Comparison of ENCODE assay signal across 9 mouse cellular contexts in genomic region chr6:128168785-128169679, GRCm38 (mm10). TPM values are rescaled to one million over a fixed set of nuclear protein-coding genes. Genes with fewer than 3 reads are reported as not detected.
DNase-seq lines count a peak whose midpoint lies in the region; ATAC-seq and TF ChIP-seq lines count a peak whose summit lies in the region.
"Had no signal": no experiment of that assay in that cellular context is flagged by ENCODE, and none has a peak within 500 bp of the region (broad histone marks: within the 10 kb centered on the region; RNA-seq: fewer than 3 reads in every experiment).

No protein-coding gene starts in this region.

- H3K4me2 ChIP-seq in embryonic facial prominence, embryonic 11.5 days (ENCODE audit: low read depth, low read length): no peak overlapping the region
- H3K4me2 ChIP-seq in lung, postnatal 0 days (replicated peaks; ENCODE audit: low read depth, low read length): no peak overlapping the region
- H3K4me2 ChIP-seq: neural tube, embryonic 13.5 days had no signal

- TF ChIP-seq CTCF in lung, postnatal 0 days (IDR thresholded peaks at IDR 0.05): peak; percentile 57

- H3K4me3 ChIP-seq in embryonic facial prominence, embryonic 11.5 days (ENCODE audit: low read depth, low read length): no peak overlapping the region
- no peak overlapping the region for H3K4me3 ChIP-seq in lung, postnatal 0 days (ENCODE audit: low read depth, low read length)
- H3K4me3 ChIP-seq: neural tube, embryonic 13.5 days had no signal

- intact Hi-C loops in heart, postnatal 25 days (cut with DNase I): loop anchor here (5.0 kb wide), 1 partner anchor 197 kb away; no protein-coding TSS in a partner anchor

- WGBS in embryonic facial prominence, embryonic 11.5 days: 62% methylated on average over 6 of the region's 6 CpGs
- 34% methylated on average over 6 of the region's 6 CpGs for WGBS in lung, postnatal 0 days

- no peaks in the 10 kb centered on the region for H3K9me3 ChIP-seq in embryonic facial prominence, embryonic 11.5 days (replicated peaks; ENCODE audit: control insufficient read depth, low read length)
- no peaks in the 10 kb centered on the region for H3K9me3 ChIP-seq in lung, postnatal 0 days (ENCODE audit: low read length)
- H3K9me3 ChIP-seq: neural tube, embryonic 13.5 days had no signal

- no peaks in the 10 kb centered on the region for H3K36me3 ChIP-seq in embryonic facial prominence, embryonic 11.5 days (replicated peaks; ENCODE audit: control insufficient read depth, insufficient read depth, low read depth, low read length)
- no peaks in the 10 kb centered on the region for H3K36me3 ChIP-seq in lung, postnatal 0 days (ENCODE audit: insufficient read depth, low read length)
- H3K36me3 ChIP-seq: neural tube, embryonic 13.5 days had no signal

- H3K9ac ChIP-seq in embryonic facial prominence, embryonic 11.5 days (replicated peaks; ENCODE audit: low read length): no peak overlapping the region
- H3K9ac ChIP-seq in lung, postnatal 0 days (replicated peaks; ENCODE audit: low read depth): no peak overlapping the region
- H3K9ac ChIP-seq: neural tube, embryonic 13.5 days had no signal

- H3K27me3 ChIP-seq in embryonic facial prominence, embryonic 11.5 days (ENCODE audit: control insufficient read depth, insufficient read depth, low read length): no peaks in the 10 kb centered on the region
- no peaks in the 10 kb centered on the region for H3K27me3 ChIP-seq in lung, postnatal 0 days (replicated peaks; ENCODE audit: insufficient read depth, low read length)
- H3K27me3 ChIP-seq: neural tube, embryonic 13.5 days had no signal

- no peak overlapping the region for H3K27ac ChIP-seq in embryonic facial prominence, embryonic 11.5 days (replicated peaks; ENCODE audit: low read depth, low read length)
- no peak overlapping the region for H3K27ac ChIP-seq in lung, postnatal 0 days (ENCODE audit: low read length)
- H3K27ac ChIP-seq: neural tube, embryonic 13.5 days had no signal

- ATAC-seq in embryonic facial prominence, embryonic 11.5 days (replicated peaks; ENCODE audit: insufficient number of reproducible peaks, low FRiP score, low TSS enrichment, low read depth): no peak
- ATAC-seq in lung, postnatal 0 days: peak; percentile 81

- TF ChIP-seq EP300 in lung, postnatal 0 days (IDR thresholded peaks at IDR 0.05): peak; percentile 71

- H3K4me1 ChIP-seq in embryonic facial prominence, embryonic 11.5 days (ENCODE audit: control insufficient read depth, insufficient read depth, low read length): no peaks in the 10 kb centered on the region; the same call in 1 of the 2 replicates
- no peaks in the 10 kb centered on the region for H3K4me1 ChIP-seq in lung, postnatal 0 days (ENCODE audit: insufficient read depth, low read depth, low read length)
- H3K4me1 ChIP-seq: neural tube, embryonic 13.5 days had no signal

- peak; percentile 42 for DNase-seq in heart, adult 8-10 months (ENCODE audit: low spot score)
- no peak for DNase-seq in heart, postnatal 25 days (ENCODE audit: low spot score)
- peak; percentile 49 for DNase-seq in testis, postnatal 10 days (ENCODE audit: low spot score)
- DNase-seq in testis, postnatal 14 days (ENCODE audit: low spot score): no peak
- peak; percentile 60 for DNase-seq in embryonic facial prominence, embryonic 11.5 days (ENCODE audit: low spot score)
- DNase-seq in lung, postnatal 0 days (ENCODE audit: low spot score): peak; percentile 38
- no peak for DNase-seq in spleen, postnatal 4 days (ENCODE audit: low spot score in 2 of 2)
- no peak for DNase-seq in spleen, postnatal 36 days (ENCODE audit: low spot score in 2 of 2)

RNA-seq across cellular contexts. Expression of gene Tspan9, which starts 25.6 kb away (rescaled TPM):
- 100 to 1,000 TPM in 2 of 4 experiments, 10 to 100 TPM in 2; 67.0 to 124 (median 99.7) TPM for total RNA-seq in heart, adult 8-10 months (2022)
- 100 to 1,000 TPM; 129 to 132 TPM for total RNA-seq in heart, postnatal 25 days (2021)
- 63.9 and 71.7 TPM in 2 replicates for polyA plus RNA-seq in embryonic facial prominence, embryonic 11.5 days (2014; fragmentation: Nextera tagmentation; extraction: Ambion mirVana)
- polyA plus RNA-seq in lung, postnatal 0 days (2015; fragmentation: Nextera tagmentation; extraction: Ambion mirVana): 136 and 158 TPM in 2 replicates

Comparison
In these comparisons a context has a peak if more than half of its experiments do, and no peak if none do; other contexts are left out.
1. DNase-seq: peak in heart, adult 8-10 months (single experiment), testis, postnatal 10 days (single experiment), embryonic facial prominence, embryonic 11.5 days (single experiment) and lung, postnatal 0 days (single experiment); none in heart, postnatal 25 days (single experiment), testis, postnatal 14 days (single experiment), spleen, postnatal 4 days (0 of 2) and spleen, postnatal 36 days (0 of 2).